Comparison of ENCODE assay signal across 11 mouse cellular contexts in genomic region chr5:4825951-4826350, GRCm38 (mm10).
DNase-seq lines count a peak whose midpoint lies in the region; ATAC-seq and TF ChIP-seq lines count a peak whose summit lies in the region.
"Had no signal": no experiment of that assay in that cellular context is flagged by ENCODE, and none has a peak within 500 bp of the region (broad histone marks: within the 10 kb centered on the region; RNA-seq: fewer than 3 reads in every experiment).

No protein-coding gene starts in this region.

- no peaks in the 10 kb centered on the region for H3K36me3 ChIP-seq in liver, adult 2 months (ENCODE audit: control insufficient read depth, insufficient read depth, low read length)
- no peaks in the 10 kb centered on the region for H3K36me3 ChIP-seq in liver, postnatal 0 days (replicated peaks; ENCODE audit: insufficient read depth, low read length)
- no peaks in the 10 kb centered on the region for H3K36me3 ChIP-seq in kidney, embryonic 14.5 days (ENCODE audit: control insufficient read depth, insufficient read depth, low read length)
- H3K36me3 ChIP-seq: liver, embryonic 15.5 days had no signal

- H3K4me2 ChIP-seq in liver, postnatal 0 days (ENCODE audit: low read depth, low read length): no peak overlapping the region
- H3K4me2 ChIP-seq in kidney, embryonic 14.5 days (replicated peaks; ENCODE audit: low read depth, low read length): no peak overlapping the region
- H3K4me2 ChIP-seq: liver, embryonic 15.5 days had no signal

- peak; percentile 5 for DNase-seq in liver, adult 2 months (ENCODE audit: extremely low read depth, low read depth, low spot score)
- DNase-seq in liver, postnatal 0 days: no peak
- peak; percentile 24 for DNase-seq in embryo, embryonic 11 days
- peak; percentile 57 for DNase-seq in lung, postnatal 14 days
- DNase-seq in cerebellum, adult 11 months: no peak
- DNase-seq in right cerebral cortex, postnatal 14 days: no peak
- DNase-seq in right cerebral cortex, adult 2 months (ENCODE audit: low spot score in 2 of 2): no peak
- DNase-seq: gastrocnemius, postnatal 36 days had no signal

- H3K4me1 ChIP-seq in liver, adult 2 months (ENCODE audit: control insufficient read depth, insufficient read depth, low read length): no peaks in the 10 kb centered on the region
- H3K4me1 ChIP-seq in liver, postnatal 0 days (ENCODE audit: insufficient read depth): no peaks in the 10 kb centered on the region
- H3K4me1 ChIP-seq in kidney, embryonic 14.5 days (ENCODE audit: control insufficient read depth, insufficient read depth, low read length): 0 out of 2 replicates have a peak, but pooled peaks cover 7% of the 10 kb centered on the region
- H3K4me1 ChIP-seq: liver, embryonic 15.5 days had no signal

- no peak for TF ChIP-seq EP300 in liver, postnatal 0 days (IDR thresholded peaks at IDR 0.05; ENCODE audit: low read depth)

- H3K79me2 ChIP-seq in liver, adult 2 months (ENCODE audit: control insufficient read depth, insufficient read depth, low read length): no peaks in the 10 kb centered on the region

- no peak overlapping the region for H3K4me3 ChIP-seq in liver, adult 2 months (ENCODE audit: insufficient read depth, low read depth, low read length)
- H3K4me3 ChIP-seq in liver, postnatal 0 days (ENCODE audit: low read depth, low read length): no peak overlapping the region
- H3K4me3 ChIP-seq in kidney, embryonic 14.5 days (ENCODE audit: low read length): no peak overlapping the region
- H3K4me3 ChIP-seq: liver, embryonic 15.5 days had no signal

- TF ChIP-seq CTCF in liver, adult 2 months (IDR thresholded peaks at IDR 0.05; ENCODE audit: low read depth, low read length): no peak
- TF ChIP-seq CTCF in liver, postnatal 0 days (IDR thresholded peaks at IDR 0.05; ENCODE audit: low read depth): no peak

- H3K9ac ChIP-seq in liver, adult 2 months (ENCODE audit: low read depth, low read length): no peak overlapping the region
- no peak overlapping the region for H3K9ac ChIP-seq in liver, postnatal 0 days (replicated peaks)
- no peak overlapping the region for H3K9ac ChIP-seq in kidney, embryonic 14.5 days (ENCODE audit: low read depth, low read length)
- H3K9ac ChIP-seq: liver, embryonic 15.5 days had no signal

- ATAC-seq in liver, postnatal 0 days: no peak
- peak; percentile 91; the same call in 1 of the 2 replicates for ATAC-seq in kidney, embryonic 14.5 days (ENCODE audit: low FRiP score, low TSS enrichment)
- ATAC-seq: intestine, embryonic 16.5 days had no signal

- no peak overlapping the region for H3K27ac ChIP-seq in liver, adult 2 months (replicated peaks; ENCODE audit: insufficient read depth, low read depth, low read length)
- no peak overlapping the region for H3K27ac ChIP-seq in liver, postnatal 0 days (ENCODE audit: low read depth)
- no peak overlapping the region; the same call in 1 of the 2 replicates for H3K27ac ChIP-seq in kidney, embryonic 14.5 days (ENCODE audit: low read depth, low read length)
- H3K27ac ChIP-seq: liver, embryonic 15.5 days had no signal

- H3K9me3 ChIP-seq in liver, postnatal 0 days (ENCODE audit: low read length): no peaks in the 10 kb centered on the region
- no peaks in the 10 kb centered on the region for H3K9me3 ChIP-seq in kidney, embryonic 14.5 days (ENCODE audit: control insufficient read depth, low read length)
- H3K9me3 ChIP-seq: liver, embryonic 15.5 days had no signal

- no peaks in the 10 kb centered on the region for H3K27me3 ChIP-seq in liver, adult 2 months (ENCODE audit: control insufficient read depth, insufficient read depth, low read length)
- no peaks in the 10 kb centered on the region for H3K27me3 ChIP-seq in liver, postnatal 0 days (ENCODE audit: insufficient read depth, low read length)
- H3K27me3 ChIP-seq in kidney, embryonic 14.5 days (ENCODE audit: control insufficient read depth, insufficient read depth, low read length): no peaks in the 10 kb centered on the region
- H3K27me3 ChIP-seq: liver, embryonic 15.5 days had no signal

- TF ChIP-seq POLR2A in liver, adult 2 months (IDR thresholded peaks at IDR 0.05; ENCODE audit: extremely low read depth, insufficient read depth, low read length): no peak

- 76% methylated on average over 7 of the region's 7 CpGs for WGBS in liver, adult 2 months
- WGBS in liver, postnatal 0 days (ENCODE audit: insufficient replicate concordance): 69% methylated on average over 7 of the region's 7 CpGs
- 47% methylated on average over 7 of the region's 7 CpGs for WGBS in kidney, embryonic 14.5 days

Comparison
In these comparisons a context has a peak if more than half of its experiments do, and no peak if none do; other contexts are left out.
1. DNase-seq: peak in liver, adult 2 months (single experiment), embryo, embryonic 11 days (single experiment) and lung, postnatal 14 days (single experiment); none in liver, postnatal 0 days (single experiment), cerebellum, adult 11 months (single experiment), right cerebral cortex, postnatal 14 days (single experiment) and right cerebral cortex, adult 2 months (0 of 2).